Mouse (Mus musculus): ENCODE measurements around the gene Wbp2. TPM values are rescaled to one million over a fixed set of nuclear protein-coding genes. Genes with fewer than 3 reads are reported as not detected.

The Wbp2 gene
- total RNA-seq, 2 experiments from 2014 or later = 450 to 480 TPM

GRCm38 (mm10) chr11:116064187-116064867, 22.5 kb downstream of the Wbp2 start:
- no peak for DNase-seq (ENCODE audit: low spot score in 2 of 2)

GRCm38 (mm10) chr11:116063562-116063961, 23.2 kb downstream of the Wbp2 start:
- DNase-seq (ENCODE audit: low spot score in 2 of 2) = no peak

GRCm38 (mm10) chr11:116062521-116062920, 24.3 kb downstream of the Wbp2 start:
- DNase-seq (ENCODE audit: low spot score in 2 of 2) = no peak

GRCm38 (mm10) chr11:116061641-116062415, 25.0 kb downstream of the Wbp2 start:
- peak in 1 of 2 experiments; percentile 57 for DNase-seq (ENCODE audit: low spot score in 2 of 2)

GRCm38 (mm10) chr11:116060596-116060995, 26.2 kb downstream of the Wbp2 start:
- DNase-seq (ENCODE audit: low spot score in 2 of 2) = no peak

- no peak for DNase-seq (ENCODE audit: low spot score in 2 of 2)
These were observed 27.1 kb downstream of the Wbp2 start for GRCm38 (mm10) chr11:116059691-116060025.

- no peak for DNase-seq (ENCODE audit: low spot score in 2 of 2)
These were observed 27.7 kb downstream of the Wbp2 start for GRCm38 (mm10) chr11:116058868-116059690.

GRCm38 (mm10) chr11:116058022-116058614, 28.7 kb downstream of the Wbp2 start:
- peak in 1 of 2 experiments; percentile 71 for DNase-seq (ENCODE audit: low spot score in 2 of 2)

- no peak for DNase-seq (ENCODE audit: low spot score in 2 of 2)
These were observed 29.4 kb downstream of the Wbp2 start for GRCm38 (mm10) chr11:116057237-116057881.

- DNase-seq (ENCODE audit: low spot score in 2 of 2) = no peak
These were observed 30.9 kb downstream of the Wbp2 start for GRCm38 (mm10) chr11:116055873-116056272.

GRCm38 (mm10) chr11:116053510-116054229, 33.1 kb downstream of the Wbp2 start:
- no peak for DNase-seq (ENCODE audit: low spot score in 2 of 2)

GRCm38 (mm10) chr11:116050196-116050595, 36.6 kb downstream of the Wbp2 start:
- DNase-seq (ENCODE audit: low spot score in 2 of 2) = no peak

GRCm38 (mm10) chr11:116049610-116050009, 37.2 kb downstream of the Wbp2 start:
- DNase-seq (ENCODE audit: low spot score in 2 of 2) = no peak

GRCm38 (mm10) chr11:116045173-116045572, 41.6 kb downstream of the Wbp2 start:
- DNase-seq (ENCODE audit: low spot score in 2 of 2) = no peak

- DNase-seq (ENCODE audit: low spot score in 2 of 2) = no peak
These were observed 43.5 kb downstream of the Wbp2 start for GRCm38 (mm10) chr11:116043286-116043685.

- DNase-seq (ENCODE audit: low spot score in 2 of 2) = no peak
These were observed 44.2 kb downstream of the Wbp2 start for GRCm38 (mm10) chr11:116042372-116043138.

GRCm38 (mm10) chr11:116041833-116042232, 45.0 kb downstream of the Wbp2 start:
- DNase-seq (ENCODE audit: low spot score in 2 of 2) = no peak

GRCm38 (mm10) chr11:116040593-116040992, 46.2 kb downstream of the Wbp2 start:
- DNase-seq (ENCODE audit: low spot score in 2 of 2) = no peak

- no peak for DNase-seq (ENCODE audit: low spot score in 2 of 2)
These were observed 49.0 kb downstream of the Wbp2 start for GRCm38 (mm10) chr11:116037826-116038225.
